Mouse (Mus musculus): Measurements from ENCODE around the gene Aqp5. TPM values are rescaled to one million over a fixed set of nuclear protein-coding genes. Genes with fewer than 3 reads are reported as not detected.

Aqp5 gene
- polyA plus RNA-seq, 1 experiment from 2014 or later, result 0.86 TPM

Other genes starting within 250 kb of the Aqp5 start
- gene Fmnl3, start 220.3 kb upstream of the Aqp5 start, polyA plus RNA-seq (2015; fragmentation: Nextera tagmentation; extraction: Ambion mirVana), result 8.7 and 10.3 TPM in 2 replicates
- gene Tmbim6, start 197.9 kb upstream of the Aqp5 start, polyA plus RNA-seq (2015; fragmentation: Nextera tagmentation; extraction: Ambion mirVana), result 273 and 295 TPM in 2 replicates
- 12.5 and 12.7 TPM in 2 replicates for gene Nckap5l, start 133.0 kb upstream of the Aqp5 start, polyA plus RNA-seq (2015; fragmentation: Nextera tagmentation; extraction: Ambion mirVana)
- 23.5 and 24.4 TPM in 2 replicates for gene Bcdin3d, start 116.1 kb upstream of the Aqp5 start, polyA plus RNA-seq (2015; fragmentation: Nextera tagmentation; extraction: Ambion mirVana)
- 20.8 and 29.8 TPM in 2 replicates for gene Faim2, start 62.6 kb upstream of the Aqp5 start, polyA plus RNA-seq (2015; fragmentation: Nextera tagmentation; extraction: Ambion mirVana)
- gene Aqp2, start 11.7 kb upstream of the Aqp5 start, polyA plus RNA-seq (2015; fragmentation: Nextera tagmentation; extraction: Ambion mirVana), result 0.17 TPM in 1 of 2 replicates, not detected in the other
- not detected in 2 replicates for gene Aqp6, start 10.6 kb downstream of the Aqp5 start, polyA plus RNA-seq (2015; fragmentation: Nextera tagmentation; extraction: Ambion mirVana)
- 94.4 and 113 TPM in 2 replicates for gene Racgap1, start 60.9 kb downstream of the Aqp5 start, polyA plus RNA-seq (2015; fragmentation: Nextera tagmentation; extraction: Ambion mirVana)
- 26.2 and 37.4 TPM in 2 replicates for gene Asic1, start 79.6 kb downstream of the Aqp5 start, polyA plus RNA-seq (2015; fragmentation: Nextera tagmentation; extraction: Ambion mirVana)
- gene Smarcd1, start 111.3 kb downstream of the Aqp5 start, polyA plus RNA-seq (2015; fragmentation: Nextera tagmentation; extraction: Ambion mirVana), result 111 and 116 TPM in 2 replicates
- gene Gm17349, start 114.7 kb downstream of the Aqp5 start, polyA plus RNA-seq (2015; fragmentation: Nextera tagmentation; extraction: Ambion mirVana), result not detected in 2 replicates
- gene Gpd1, start 126.7 kb downstream of the Aqp5 start, polyA plus RNA-seq (2015; fragmentation: Nextera tagmentation; extraction: Ambion mirVana), result 2.4 and 2.9 TPM in 2 replicates
- gene Cox14, start 134.8 kb downstream of the Aqp5 start, polyA plus RNA-seq (2015; fragmentation: Nextera tagmentation; extraction: Ambion mirVana), result 151 and 164 TPM in 2 replicates
- 74.7 and 77.9 TPM in 2 replicates for gene Cers5, start 182.1 kb downstream of the Aqp5 start, polyA plus RNA-seq (2015; fragmentation: Nextera tagmentation; extraction: Ambion mirVana)